Comparison of ENCODE assay signal across 8 mouse cellular contexts in genomic region chr13:14064341-14065027, GRCm38 (mm10). TPM values are rescaled to one million over a fixed set of nuclear protein-coding genes. Genes with fewer than 3 reads are reported as not detected.
DNase-seq lines count a peak whose midpoint lies in the region; ATAC-seq and TF ChIP-seq lines count a peak whose summit lies in the region.

No protein-coding gene starts in this region.

- peak overlapping the region; percentile 98 for H3K27ac ChIP-seq in embryonic facial prominence, embryonic 15.5 days (replicated peaks)
- H3K27ac ChIP-seq in heart, embryonic 16.5 days (ENCODE audit: low read length), result peak overlapping the region; percentile 97
- H3K27ac ChIP-seq in neural tube, embryonic 15.5 days (replicated peaks), result peak overlapping the region; percentile 96

- H3K36me3 ChIP-seq in embryonic facial prominence, embryonic 15.5 days, result no peaks in the 10 kb centered on the region
- peaks cover 3% of the 10 kb centered on the region; the same call in 1 of the 2 replicates for H3K36me3 ChIP-seq in heart, embryonic 16.5 days (ENCODE audit: control insufficient read depth, insufficient read depth)
- H3K36me3 ChIP-seq in neural tube, embryonic 15.5 days, result no peaks in the 10 kb centered on the region

- DNase-seq in CD4-positive, CD25-positive, alpha-beta regulatory T cell, adult 2 months (ENCODE audit: low read depth, low spot score), result peak; percentile 78
- peak; percentile 41 to 54 for DNase-seq in adrenal gland, postnatal 36 days
- peak; percentile 59 to 80 for DNase-seq in kidney, postnatal 25 days
- peak; percentile 57 for DNase-seq in lung, adult 2 months
- peak; percentile 73 for DNase-seq in thymus, postnatal 14 days

- H3K9ac ChIP-seq in embryonic facial prominence, embryonic 15.5 days, result peak overlapping the region; percentile 96
- H3K9ac ChIP-seq in heart, embryonic 16.5 days (ENCODE audit: low read length), result peak overlapping the region; percentile 96
- peak overlapping the region; percentile 93 for H3K9ac ChIP-seq in neural tube, embryonic 15.5 days (replicated peaks)

- H3K27me3 ChIP-seq in embryonic facial prominence, embryonic 15.5 days, result no peaks in the 10 kb centered on the region
- no peaks in the 10 kb centered on the region for H3K27me3 ChIP-seq in heart, embryonic 16.5 days (ENCODE audit: control insufficient read depth, insufficient read depth, low read length)
- no peaks in the 10 kb centered on the region for H3K27me3 ChIP-seq in neural tube, embryonic 15.5 days (replicated peaks)

- TF ChIP-seq POLR2A in lung, adult 2 months (IDR thresholded peaks at IDR 0.05; ENCODE audit: borderline replicate concordance, extremely low read depth, low read depth, low read length), result no peak

- TF ChIP-seq CTCF in lung, adult 2 months (IDR thresholded peaks at IDR 0.05; ENCODE audit: insufficient read depth, low read length), result no peak

- under 1% methylated on average over 65 of the region's 65 CpGs for WGBS in embryonic facial prominence, embryonic 15.5 days
- under 1% methylated on average over 63 of the region's 65 CpGs for WGBS in heart, embryonic 16.5 days
- WGBS in lung, adult 2 months, result 1% methylated on average over 58 of the region's 65 CpGs
- WGBS in neural tube, embryonic 15.5 days, result under 1% methylated on average over 65 of the region's 65 CpGs

- H3K4me1 ChIP-seq in embryonic facial prominence, embryonic 15.5 days, result peaks cover 18% of the 10 kb centered on the region
- peaks cover 16% of the 10 kb centered on the region for H3K4me1 ChIP-seq in heart, embryonic 16.5 days (ENCODE audit: control insufficient read depth, insufficient read depth, low read length)
- peaks cover 9% of the 10 kb centered on the region for H3K4me1 ChIP-seq in lung, adult 2 months (ENCODE audit: control insufficient read depth, insufficient read depth, low read length)
- H3K4me1 ChIP-seq in neural tube, embryonic 15.5 days, result peaks cover 52% of the 10 kb centered on the region

- peak overlapping the region; percentile 63 for H3K4me2 ChIP-seq in embryonic facial prominence, embryonic 15.5 days (replicated peaks)
- H3K4me2 ChIP-seq in heart, embryonic 16.5 days (ENCODE audit: low read depth, low read length), result peak overlapping the region; percentile 76
- peak overlapping the region; percentile 72 for H3K4me2 ChIP-seq in neural tube, embryonic 15.5 days

- H3K4me3 ChIP-seq in embryonic facial prominence, embryonic 15.5 days (replicated peaks), result peak overlapping the region; percentile 85
- peak overlapping the region; percentile 92 for H3K4me3 ChIP-seq in heart, embryonic 16.5 days (ENCODE audit: low read length)
- H3K4me3 ChIP-seq in lung, adult 2 months (replicated peaks; ENCODE audit: extremely low read depth, low read depth, low read length), result peak overlapping the region; percentile 88
- H3K4me3 ChIP-seq in neural tube, embryonic 15.5 days (replicated peaks), result peak overlapping the region; percentile 76

- no peak for ATAC-seq in embryonic facial prominence, embryonic 15.5 days (ENCODE audit: insufficient number of reproducible peaks, low FRiP score, low TSS enrichment, low read depth)
- peak; percentile 0; the same call in 1 of the 2 replicates for ATAC-seq in heart, embryonic 16.5 days (replicated peaks; ENCODE audit: extremely low read depth, insufficient read depth, low FRiP score)
- peak; percentile 9; the same call in 1 of the 2 replicates for ATAC-seq in neural tube, embryonic 15.5 days (ENCODE audit: low FRiP score)

- no peaks in the 10 kb centered on the region for H3K9me3 ChIP-seq in embryonic facial prominence, embryonic 15.5 days (replicated peaks)
- H3K9me3 ChIP-seq in heart, embryonic 16.5 days (replicated peaks; ENCODE audit: control insufficient read depth, low read length), result no peaks in the 10 kb centered on the region
- no peaks in the 10 kb centered on the region for H3K9me3 ChIP-seq in neural tube, embryonic 15.5 days (replicated peaks)

RNA-seq across cellular contexts. Expression of gene Ggps1, which starts 1.2 kb away (rescaled TPM):
- total RNA-seq in adrenal gland, postnatal 36 days (2021), result 10 to 100 TPM; 36.8 to 39.0 TPM
- polyA plus RNA-seq in embryonic facial prominence, embryonic 15.5 days (2015; fragmentation: Nextera tagmentation; extraction: Ambion mirVana), result 48.3 and 48.7 TPM in 2 replicates
- 38.0 and 43.8 TPM in 2 replicates for polyA plus RNA-seq in heart, embryonic 16.5 days (2015; fragmentation: Nextera tagmentation; extraction: Ambion mirVana)
- polyA plus RNA-seq in lung, adult 2 months (2012; rRNA removed), result 7.1 and 12.0 TPM in 2 replicates
- 75.1 and 81.1 TPM in 2 replicates for polyA plus RNA-seq in neural tube, embryonic 15.5 days (2015; fragmentation: Nextera tagmentation; extraction: Ambion mirVana)

RNA-seq across cellular contexts. Expression of gene Arid4b, which starts 1.5 kb away (rescaled TPM):
- total RNA-seq in adrenal gland, postnatal 36 days (2021), result 10 to 100 TPM; 29.6 to 32.4 TPM
- 76.0 and 76.3 TPM in 2 replicates for polyA plus RNA-seq in embryonic facial prominence, embryonic 15.5 days (2015; fragmentation: Nextera tagmentation; extraction: Ambion mirVana)
- polyA plus RNA-seq in heart, embryonic 16.5 days (2015; fragmentation: Nextera tagmentation; extraction: Ambion mirVana), result 39.5 and 46.7 TPM in 2 replicates
- polyA plus RNA-seq in lung, adult 2 months (2012; rRNA removed), result 4.9 and 7.9 TPM in 2 replicates
- 68.7 and 70.2 TPM in 2 replicates for polyA plus RNA-seq in neural tube, embryonic 15.5 days (2015; fragmentation: Nextera tagmentation; extraction: Ambion mirVana)

RNA-seq across cellular contexts. Expression of gene Tbce, which starts 25.0 kb away (rescaled TPM):
- 10 to 100 TPM; 34.1 to 38.3 TPM for total RNA-seq in adrenal gland, postnatal 36 days (2021)
- 53.8 and 56.7 TPM in 2 replicates for polyA plus RNA-seq in embryonic facial prominence, embryonic 15.5 days (2015; fragmentation: Nextera tagmentation; extraction: Ambion mirVana)
- polyA plus RNA-seq in heart, embryonic 16.5 days (2015; fragmentation: Nextera tagmentation; extraction: Ambion mirVana), result 35.4 and 39.4 TPM in 2 replicates
- 14.2 and 22.0 TPM in 2 replicates for polyA plus RNA-seq in lung, adult 2 months (2012; rRNA removed)
- 94.8 and 112 TPM in 2 replicates for polyA plus RNA-seq in neural tube, embryonic 15.5 days (2015; fragmentation: Nextera tagmentation; extraction: Ambion mirVana)
